Mouse (Mus musculus): ENCODE data around the gene Ganab.

The Ganab gene

GRCm38 (mm10) chr19:8927891-8928525 is 30.1 kb downstream of the Ganab start:
- DNase-seq (ENCODE audit: inconsistent age in 2 of 2, low spot score in 1 of 2) = peak; percentile 21 to 50

- DNase-seq (ENCODE audit: inconsistent age in 2 of 2, low spot score in 1 of 2) = no peak
Observed at GRCm38 (mm10) chr19:8928689-8929223, 30.9 kb downstream of the Ganab start.

- DNase-seq (ENCODE audit: inconsistent age in 2 of 2, low spot score in 1 of 2) = peak; percentile 96 to 99
Observed at GRCm38 (mm10) chr19:8929224-8930088, 31.6 kb downstream of the Ganab start, which contains the start of the genes Rom1 and Eml3. Rom1 (minus strand) TSS chr19:8929356. Eml3 (plus strand) TSS chr19:8929552.

- no peak for DNase-seq (ENCODE audit: inconsistent age in 2 of 2, low spot score in 1 of 2)
Observed at GRCm38 (mm10) chr19:8930117-8930516, 32.2 kb downstream of the Ganab start.

GRCm38 (mm10) chr19:8930771-8931170 is 32.9 kb downstream of the Ganab start:
- DNase-seq (ENCODE audit: inconsistent age in 2 of 2, low spot score in 1 of 2) = no peak

- DNase-seq (ENCODE audit: inconsistent age in 2 of 2, low spot score in 1 of 2) = no peak
Observed at GRCm38 (mm10) chr19:8936736-8937135, 38.9 kb downstream of the Ganab start.

- DNase-seq (ENCODE audit: inconsistent age in 2 of 2, low spot score in 1 of 2) = peak in 1 of 2 experiments; percentile 17
Observed at GRCm38 (mm10) chr19:8940526-8941133, 42.8 kb downstream of the Ganab start.

GRCm38 (mm10) chr19:8941136-8941514 is 43.3 kb downstream of the Ganab start:
- peak in 1 of 2 experiments; percentile 38 for DNase-seq (ENCODE audit: inconsistent age in 2 of 2, low spot score in 1 of 2)

GRCm38 (mm10) chr19:8941515-8942217 is 43.8 kb downstream of the Ganab start, which contains the start of gene Mta2:
Mta2 (plus strand) TSS chr19:8941875.
- DNase-seq (ENCODE audit: inconsistent age in 2 of 2, low spot score in 1 of 2) = peak; percentile 96 to 99

GRCm38 (mm10) chr19:8942276-8942964 is 44.5 kb downstream of the Ganab start:
- DNase-seq (ENCODE audit: inconsistent age in 2 of 2, low spot score in 1 of 2) = peak in 1 of 2 experiments; percentile 73

GRCm38 (mm10) chr19:8943047-8943446 is 45.2 kb downstream of the Ganab start:
- DNase-seq (ENCODE audit: inconsistent age in 2 of 2, low spot score in 1 of 2) = no peak

GRCm38 (mm10) chr19:8944062-8944461 is 46.2 kb downstream of the Ganab start:
- DNase-seq (ENCODE audit: inconsistent age in 2 of 2, low spot score in 1 of 2) = no peak

- DNase-seq (ENCODE audit: inconsistent age in 2 of 2, low spot score in 1 of 2) = peak; percentile 78 to 93
Observed at GRCm38 (mm10) chr19:8944750-8945149, 46.9 kb downstream of the Ganab start.

GRCm38 (mm10) chr19:8945251-8945650 is 47.4 kb downstream of the Ganab start:
- no peak for DNase-seq (ENCODE audit: inconsistent age in 2 of 2, low spot score in 1 of 2)

- no peak for DNase-seq (ENCODE audit: inconsistent age in 2 of 2, low spot score in 1 of 2)
Observed at GRCm38 (mm10) chr19:8946929-8947328, 49.1 kb downstream of the Ganab start.

- no peak for DNase-seq (ENCODE audit: inconsistent age in 2 of 2, low spot score in 1 of 2)
Observed at GRCm38 (mm10) chr19:8950190-8950589, 52.3 kb downstream of the Ganab start.

GRCm38 (mm10) chr19:8952241-8952640 is 54.4 kb downstream of the Ganab start:
- no peak for DNase-seq (ENCODE audit: inconsistent age in 2 of 2, low spot score in 1 of 2)

- DNase-seq (ENCODE audit: inconsistent age in 2 of 2, low spot score in 1 of 2) = peak; percentile 93 to 98
Observed at GRCm38 (mm10) chr19:8953135-8954039, 55.5 kb downstream of the Ganab start, which contains the start of gene Tut1. Tut1 (plus strand) TSS chr19:8953847.

GRCm38 (mm10) chr19:8954171-8954570 is 56.3 kb downstream of the Ganab start:
- peak in 1 of 2 experiments; percentile 69 for DNase-seq (ENCODE audit: inconsistent age in 2 of 2, low spot score in 1 of 2)
